Mouse (Mus musculus) lung, postnatal 10 days (tissue): Measurements from ENCODE around the gene Med12l.

Experiments
- DNase-seq: peaks from one replicate; pipeline ENCODE4 v3.0.0; 2021

Gene Med12l

DNA sequence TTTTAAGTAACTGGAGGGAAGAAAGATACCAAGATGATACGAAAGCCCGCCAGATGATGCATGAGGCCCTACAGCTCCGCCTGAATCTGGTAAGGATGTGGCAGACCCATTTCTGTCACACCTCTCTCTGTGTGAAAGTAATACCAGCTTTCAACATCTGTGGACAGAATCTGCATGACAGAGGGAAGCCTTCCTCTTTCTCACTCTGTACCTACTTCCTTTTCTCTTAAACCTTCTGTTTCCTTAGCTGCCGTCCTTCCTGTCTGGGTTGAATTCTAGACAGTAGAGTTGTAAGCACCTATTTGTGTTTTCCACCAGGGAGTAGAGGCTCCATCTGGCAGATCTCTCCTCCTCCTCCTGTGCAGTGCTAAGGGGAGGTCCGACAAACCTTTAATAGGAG lies 255.1 kb downstream of the Med12l start:
- DNase-seq, result no peak

DNA sequence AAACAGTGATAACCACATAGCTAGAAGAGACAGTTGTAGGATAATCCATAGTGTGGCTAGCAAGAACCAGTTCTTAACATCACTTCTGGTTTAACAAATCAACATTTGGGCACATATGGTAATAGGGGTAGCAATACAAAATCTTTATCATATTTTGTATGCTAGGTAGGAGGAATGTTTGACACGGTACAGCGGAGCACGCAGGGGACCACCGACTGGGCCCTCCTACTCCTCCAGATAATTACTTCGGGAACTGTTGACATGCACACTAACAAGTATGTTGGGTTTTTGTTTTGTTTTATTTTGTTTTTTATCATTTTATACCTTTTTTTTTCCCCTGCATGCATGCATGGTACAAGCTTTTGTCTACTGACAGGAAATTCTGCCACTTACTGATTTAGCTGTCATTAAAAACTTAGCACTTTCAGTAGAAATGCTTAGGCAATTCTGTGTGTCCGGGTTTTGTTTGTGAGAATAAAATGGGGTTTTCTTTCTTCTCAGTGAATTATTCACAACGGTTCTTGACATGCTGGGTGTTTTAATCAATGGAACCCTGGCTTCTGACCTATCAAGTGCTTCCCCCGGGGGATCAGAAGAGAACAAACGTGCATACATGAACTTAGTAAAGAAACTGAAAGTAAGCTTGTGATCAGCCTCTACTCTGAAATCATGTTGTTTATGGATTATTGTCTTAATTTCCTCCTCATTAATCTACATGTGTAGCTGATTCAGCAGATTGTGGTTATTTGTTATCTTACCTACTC lies 256.3 kb downstream of the Med12l start:
- no peak for DNase-seq

GRCm38 (mm10) chr3:59262704-59263103 lies 257.1 kb downstream of the Med12l start, which contains the start of gene P2ry12:
TSS of gene P2ry12 (minus strand) at chr3:59262871.
- DNase-seq, result no peak

GRCm38 (mm10) chr3:59263417-59263816 lies 257.8 kb downstream of the Med12l start:
- no peak for DNase-seq

- DNase-seq, result no peak
Observed at GRCm38 (mm10) chr3:59263988-59264387, 258.4 kb downstream of the Med12l start.

DNA sequence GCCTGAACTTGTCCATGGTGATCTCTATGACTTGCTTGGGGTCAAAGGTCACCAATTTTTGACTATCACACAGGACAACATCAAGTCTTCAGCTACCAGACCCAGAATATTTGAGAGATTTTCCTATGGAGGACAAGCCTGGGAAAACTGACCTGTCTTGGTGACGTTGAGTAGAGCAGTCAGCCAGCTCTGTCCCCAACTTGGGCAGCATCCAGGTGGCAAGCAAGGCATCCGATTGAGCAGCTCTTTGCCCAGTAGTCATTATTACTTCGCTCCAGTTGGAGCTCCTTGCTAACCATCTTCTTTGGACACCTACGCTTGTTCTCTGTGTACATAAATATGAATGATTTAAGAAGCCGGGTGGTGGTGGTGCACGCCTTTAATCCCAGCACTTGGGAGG lies 265.2 kb downstream of the Med12l start:
- DNase-seq, result no peak

DNA sequence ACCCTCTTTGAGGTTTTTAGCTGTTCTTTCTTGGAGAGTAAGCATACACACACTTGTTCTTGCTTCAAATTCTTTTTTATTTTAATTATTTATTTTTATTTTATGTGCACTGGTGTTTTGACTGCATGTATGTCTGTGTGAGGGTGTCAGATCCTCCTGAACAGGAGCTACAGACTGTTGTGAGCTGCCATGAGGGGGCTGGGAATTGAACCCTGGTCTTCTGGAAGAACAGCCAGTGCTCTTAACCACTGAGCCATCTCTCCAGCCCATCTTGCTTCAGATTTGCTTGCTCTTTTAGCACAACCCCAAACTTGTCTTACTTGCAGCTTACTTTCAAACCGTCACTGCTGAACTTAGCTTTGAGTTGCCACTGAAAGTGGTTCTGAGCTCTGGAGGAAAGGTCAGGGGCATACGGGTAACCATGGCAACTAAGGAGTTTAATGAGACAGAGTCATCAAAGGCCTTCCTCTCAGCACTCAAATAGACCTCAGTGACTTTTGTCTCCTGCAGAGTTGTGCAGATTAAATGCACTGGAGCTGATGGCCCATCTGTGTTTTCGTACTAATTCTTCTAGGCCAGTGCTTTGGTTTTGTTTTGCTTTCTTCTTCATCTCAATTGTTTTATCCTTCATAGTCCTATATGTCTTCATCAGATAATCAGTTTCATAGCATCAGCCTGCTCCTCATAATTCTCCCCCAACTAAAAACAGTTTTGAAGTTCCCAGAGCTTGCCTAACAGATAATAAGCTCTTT lies 272.1 kb downstream of the Med12l start:
- DNase-seq, result no peak

DNA sequence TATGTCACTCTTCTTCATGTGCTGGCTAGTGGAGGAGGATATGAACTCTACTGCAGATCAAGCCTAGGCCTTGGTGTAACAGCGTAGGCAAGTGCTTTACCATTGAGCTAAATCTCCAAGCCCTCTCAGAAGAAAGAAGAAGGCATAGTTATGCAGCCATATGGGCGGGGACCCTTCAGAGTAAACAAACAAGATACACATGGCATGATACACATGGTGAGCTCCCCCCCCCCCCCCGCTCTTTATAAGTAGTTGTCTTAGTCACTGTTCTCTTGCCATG lies 272.6 kb downstream of the Med12l start:
- no peak for DNase-seq

GRCm38 (mm10) chr3:59278620-59279019 lies 273.0 kb downstream of the Med12l start:
- DNase-seq, result no peak

DNA sequence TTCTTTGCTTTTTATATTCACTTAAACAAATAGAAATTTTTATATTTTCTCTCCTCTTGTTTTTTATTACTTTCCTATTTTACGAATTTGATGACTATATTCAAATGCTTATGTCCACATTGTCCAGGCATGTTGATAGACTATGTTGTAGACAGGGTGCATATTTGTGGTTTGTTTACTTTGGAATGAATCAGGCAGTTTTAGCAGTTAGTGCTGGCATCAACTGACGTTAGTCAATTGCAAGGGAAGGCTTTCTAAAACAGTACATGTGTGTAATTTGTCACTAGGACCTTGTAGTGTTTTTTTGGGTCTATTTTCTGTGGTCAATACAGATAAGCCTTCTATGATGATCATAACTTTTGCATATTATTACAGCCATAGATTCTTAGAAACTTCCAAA lies 284.9 kb downstream of the Med12l start:
- DNase-seq, result no peak

- no peak for DNase-seq
Observed at GRCm38 (mm10) chr3:59293437-59294199, 288.0 kb downstream of the Med12l start.

- DNase-seq, result no peak
Observed at GRCm38 (mm10) chr3:59295699-59296562, 290.3 kb downstream of the Med12l start.

GRCm38 (mm10) chr3:59296563-59297130 lies 291.0 kb downstream of the Med12l start:
- no peak for DNase-seq

GRCm38 (mm10) chr3:59297653-59298052 lies 292.0 kb downstream of the Med12l start:
- DNase-seq, result no peak

- DNase-seq, result no peak
Observed at GRCm38 (mm10) chr3:59304944-59305343, 299.3 kb downstream of the Med12l start.

DNA sequence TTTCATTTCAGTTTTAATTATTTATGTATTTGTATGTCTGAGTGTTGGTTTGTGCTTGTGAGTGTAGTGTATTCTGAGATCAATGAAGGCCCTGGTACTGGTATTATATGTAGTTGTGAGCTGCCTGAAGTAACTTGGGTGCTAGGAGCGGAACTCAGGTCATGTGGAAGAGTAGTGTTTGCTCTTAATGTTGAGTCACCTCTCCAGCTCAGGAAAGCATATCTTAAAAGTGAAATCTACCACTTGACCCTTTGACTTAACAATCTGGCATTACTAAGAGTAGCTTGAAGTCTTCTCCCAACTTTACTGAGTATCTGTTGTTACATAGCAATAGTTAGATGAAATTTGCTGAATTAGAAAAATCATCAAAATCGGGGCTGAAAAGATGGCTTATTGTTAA lies 299.9 kb downstream of the Med12l start:
- DNase-seq, result no peak

GRCm38 (mm10) chr3:59312610-59313009 lies 307.0 kb downstream of the Med12l start:
- no peak for DNase-seq

- no peak for DNase-seq
Observed at GRCm38 (mm10) chr3:59316077-59316476, 310.5 kb downstream of the Med12l start.

DNA sequence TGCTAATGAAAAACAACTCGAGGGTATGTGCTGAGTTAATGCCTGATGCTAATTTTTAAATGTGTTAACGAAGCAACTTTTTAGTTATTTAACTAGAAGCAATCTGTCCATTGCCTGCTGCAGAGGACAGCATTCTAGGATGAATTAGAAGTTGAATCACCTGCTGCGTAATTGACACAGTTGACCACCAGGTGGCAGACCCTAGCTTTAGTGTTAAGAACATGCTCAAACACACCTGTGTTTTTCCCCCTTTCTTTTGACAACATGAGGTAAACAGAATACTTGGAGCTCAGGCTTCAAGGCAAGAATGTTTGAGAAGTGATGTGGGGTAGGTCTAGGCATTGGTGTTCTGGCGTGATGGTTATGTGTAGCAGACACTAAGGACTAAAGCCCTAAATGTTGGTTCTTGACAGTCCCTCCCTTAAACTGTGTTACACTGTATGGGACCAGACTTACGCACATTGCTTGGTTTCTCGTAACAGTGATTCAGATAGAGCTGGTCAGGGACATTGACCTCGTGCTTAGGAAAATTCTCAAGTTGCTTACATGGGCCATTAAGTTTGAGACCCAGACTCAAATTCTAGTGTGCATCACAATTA lies 315.8 kb downstream of the Med12l start:
- DNase-seq, result peak; percentile 60

GRCm38 (mm10) chr3:59328526-59328925 lies 322.9 kb downstream of the Med12l start:
- DNase-seq, result no peak

DNA sequence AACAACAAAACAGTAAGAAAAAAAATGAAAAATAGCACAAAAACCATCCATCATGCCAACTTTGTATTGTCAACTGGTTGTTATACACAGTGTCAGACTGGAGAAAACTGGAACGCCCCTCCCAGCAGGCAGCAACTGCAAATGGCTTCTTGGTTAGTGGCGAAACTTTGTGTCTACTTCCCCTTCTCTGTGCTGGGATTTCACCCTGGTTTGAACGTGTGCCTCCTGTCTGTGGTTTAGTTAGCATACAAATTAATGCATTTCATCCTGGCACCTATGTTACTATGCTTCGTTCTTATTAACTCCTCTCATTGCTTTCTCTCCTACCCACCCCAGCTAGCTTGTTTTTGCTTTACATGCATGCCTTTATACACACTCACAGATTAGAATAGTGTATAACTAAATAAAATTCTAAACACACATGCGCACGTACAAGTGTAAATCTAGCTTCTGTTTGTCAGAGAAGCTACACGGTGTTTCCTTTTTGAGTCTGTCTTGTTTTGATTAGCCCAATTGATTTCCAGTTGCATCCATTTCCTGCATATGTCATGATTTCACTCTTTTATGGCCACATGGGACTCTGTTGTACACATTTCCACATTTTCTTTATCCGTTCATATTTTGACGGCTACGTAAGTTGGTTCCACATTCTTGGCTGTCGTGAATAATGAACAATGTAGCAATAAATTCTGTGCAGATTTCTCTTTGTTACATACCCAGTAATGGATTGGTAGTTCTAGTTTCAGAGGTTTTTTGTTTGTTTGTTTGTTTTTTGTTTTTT lies 336.2 kb downstream of the Med12l start:
- DNase-seq, result no peak
